In genomic region chr10:118419000-118419425, GRCm38 (mm10) we compare ENCODE assay signal across 16 mouse cellular contexts. TPM values are rescaled to one million over a fixed set of nuclear protein-coding genes. Genes with fewer than 3 reads are reported as not detected.
DNase-seq lines count a peak whose midpoint lies in the region; ATAC-seq lines count a peak whose summit lies in the region.
"Had no signal": no experiment of that assay in that cellular context is flagged by ENCODE, and none has a peak within 500 bp of the region (broad histone marks: within the 10 kb centered on the region; RNA-seq: fewer than 3 reads in every experiment).

No protein-coding gene starts in this region.

- peak; percentile 97 for ATAC-seq in activated CD4-positive, CD25-positive, alpha-beta regulatory T cell, adult 4 months
- peak; percentile 97 for ATAC-seq in megakaryocyte, adult 5-6 weeks (ENCODE audit: poor library complexity, severe bottlenecking)
- no peak for ATAC-seq in forebrain, embryonic 15.5 days (replicated peaks)
- ATAC-seq: intestine, postnatal 0 days had no signal

- DNase-seq in CD8-positive naive resting alpha-beta T cell, adult 2 months (ENCODE audit: low read depth in 2 of 2, low spot score in 2 of 2), result peak; percentile 63 to 71
- peak; percentile 60 to 65 for DNase-seq in thymus, adult 18-20 months
- DNase-seq in ovary, adult 18-20 months (ENCODE audit: low spot score), result no peak
- DNase-seq in gastrocnemius, adult 8-10 months (ENCODE audit: low spot score in 2 of 2), result no peak
- DNase-seq: adrenal gland, postnatal 36 days; cerebellum, adult 2 months; layer of hippocampus, adult 9-11 months had no signal

- H3K27me3 ChIP-seq in forebrain, embryonic 15.5 days, result no peaks in the 10 kb centered on the region
- H3K27me3 ChIP-seq: limb, embryonic 15.5 days; stomach, embryonic 15.5 days had no signal

- H3K9ac ChIP-seq in forebrain, embryonic 15.5 days (replicated peaks), result no peak overlapping the region
- H3K9ac ChIP-seq: limb, embryonic 15.5 days; stomach, embryonic 15.5 days had no signal

- H3K4me3 ChIP-seq in forebrain, embryonic 15.5 days, result no peak overlapping the region
- H3K4me3 ChIP-seq: limb, embryonic 15.5 days; stomach, embryonic 15.5 days had no signal

- no peaks in the 10 kb centered on the region for H3K36me3 ChIP-seq in forebrain, embryonic 15.5 days
- H3K36me3 ChIP-seq: limb, embryonic 15.5 days; stomach, embryonic 15.5 days had no signal

- H3K9me3 ChIP-seq in forebrain, embryonic 15.5 days, result no peaks in the 10 kb centered on the region
- H3K9me3 ChIP-seq: limb, embryonic 15.5 days; stomach, embryonic 15.5 days had no signal

- H3K4me2 ChIP-seq in forebrain, embryonic 15.5 days (replicated peaks), result no peak overlapping the region
- H3K4me2 ChIP-seq: limb, embryonic 15.5 days; stomach, embryonic 15.5 days had no signal

- no peak overlapping the region for H3K27ac ChIP-seq in forebrain, embryonic 15.5 days (replicated peaks)
- H3K27ac ChIP-seq: limb, embryonic 15.5 days; stomach, embryonic 15.5 days had no signal

- H3K4me1 ChIP-seq in forebrain, embryonic 15.5 days, result no peaks in the 10 kb centered on the region
- H3K4me1 ChIP-seq: limb, embryonic 15.5 days; stomach, embryonic 15.5 days had no signal

- 91% methylated on average over 7 of the region's 7 CpGs for WGBS in forebrain, embryonic 15.5 days

RNA-seq across cellular contexts. Expression of gene Ifng, which starts 21.8 kb away (rescaled TPM):
- 1 to 10 TPM; 8.9 to 9.8 TPM for polyA plus RNA-seq in activated CD4-positive, CD25-positive, alpha-beta regulatory T cell, adult 4 months (2017; shearing (Covaris generic))
- total RNA-seq in megakaryocyte, adult 5-6 weeks (2015), result 0.94 and 1.9 TPM in 2 replicates
- 1.6 and 2.6 TPM in 2 replicates for total RNA-seq in megakaryocyte, adult 5-6 weeks (2017)
- polyA plus RNA-seq in forebrain, embryonic 15.5 days (2015; fragmentation: Nextera tagmentation; extraction: Ambion mirVana), result not detected in 2 replicates
- total RNA-seq in gastrocnemius, adult 8-10 months (2022), result not detected
- total RNA-seq: adrenal gland, postnatal 36 days; gastrocnemius, adult 18-20 months; midbrain, postnatal 0 days had no signal
- polyA plus RNA-seq: cerebellum, adult 2 months; heart, embryonic 14.5 days; intestine, postnatal 0 days; limb, embryonic 15.5 days; midbrain, postnatal 0 days; stomach, embryonic 15.5 days had no signal

Comparison
In these comparisons a context has a peak if more than half of its experiments do, and no peak if none do; other contexts are left out.
1. DNase-seq: peak in CD8-positive naive resting alpha-beta T cell, adult 2 months (2 of 2) and thymus, adult 18-20 months (2 of 2); none in ovary, adult 18-20 months (single experiment) and gastrocnemius, adult 8-10 months (0 of 2).